Mouse (Mus musculus) midbrain, embryonic 10.5 days (tissue): ENCODE measurements at regions not wholly inside any gene's neighbourhood (a gene's known extent, or its start where the extent isn't known, plus 50 kb on each side); places are given as distances from the start of the nearest gene placed in this dataset.

Experiments
- DNase-seq: peaks from one replicate; pipeline ENCODE4 v3.0.0-alpha.2; 2017; ENCODE audit warnings: low spot score
- H3K27ac ChIP-seq: fragments of 300-500 bp; sonication (generic); replicated peaks from 2 replicates; pipeline ENCODE4 v1.5.1; 2016; ENCODE audit warnings: mild to moderate bottlenecking
- H3K27me3 ChIP-seq: fragments of 300-500 bp; sonication (generic); 2 replicates; pipeline ENCODE4 v1.6.1; 2016; ENCODE audit warnings: low read depth, mild to moderate bottlenecking; ENCODE audit not compliant: poor library complexity, severe bottlenecking
- H3K36me3 ChIP-seq: fragments of 300-500 bp; sonication (generic); 2 replicates; pipeline ENCODE4 v1.6.1; 2016; ENCODE audit warnings: mild to moderate bottlenecking, moderate library complexity
- H3K4me1 ChIP-seq: fragments of 300-500 bp; sonication (generic); 2 replicates; pipeline ENCODE4 v1.6.1; 2016
- H3K4me3 ChIP-seq: fragments of 300-500 bp; sonication (generic); 2 replicates; pipeline ENCODE4 v1.5.1; 2016; ENCODE audit warnings: mild to moderate bottlenecking, moderate library complexity
- H3K9me3 ChIP-seq: fragments of 300-500 bp; sonication (generic); replicated peaks from 2 replicates; pipeline ENCODE4 v1.6.1; 2016; ENCODE audit warnings: mild to moderate bottlenecking
- WGBS: fragments of 180-500 bp; shearing (Covaris S2); methylation state at CpG from one replicate; pipeline ENCODE4 v1.1.7; 2016; 5-methylcytosine and 5-hydroxymethylcytosine counted together

- H3K36me3 ChIP-seq: no peaks in the 10 kb centered on the region
Observed at GRCm38 (mm10) chr1:90490335-90490734, 112.4 kb upstream of the Cops8 start.

GRCm38 (mm10) chr1:90493481-90493880 lies 109.3 kb upstream of the Cops8 start:
- Histone ChIP-seq H3K4me1 (peaks cover 19% of the 10 kb centered on the region), H3K9me3 (0 out of 2 replicates have a peak, but pooled peaks cover under 1% of the 10 kb centered on the region), H3K27me3 (peaks cover 6% of the 10 kb centered on the region), H3K4me3 (no peak overlapping the region), H3K36me3 (no peaks in the 10 kb centered on the region), H3K27ac (peak overlapping the region; percentile 57)
- whole genome bisulfite sequencing: 9% methylated on average over 7 of the region's 7 CpGs
- DNase-seq: peak; percentile 14

More at GRCm38 (mm10) chr1:90490335-90490734, 112.4 kb upstream of the Cops8 start:
- 92% methylated on average over 10 of the region's 10 CpGs for WGBS
- H3K4me3 ChIP-seq: no peak overlapping the region
- peaks cover 25% of the 10 kb centered on the region for H3K4me1 ChIP-seq
- H3K27me3 ChIP-seq: peaks cover 6% of the 10 kb centered on the region
- no peaks in the 10 kb centered on the region for H3K9me3 ChIP-seq
- no peak overlapping the region for H3K27ac ChIP-seq
- no peak for DNase-seq

- H3K4me1 ChIP-seq: peaks cover 19% of the 10 kb centered on the region
- 92% methylated on average over 9 of the region's 9 CpGs for WGBS
Observed at GRCm38 (mm10) chr1:90495174-90495573, 107.6 kb upstream of the Cops8 start.

GRCm38 (mm10) chr1:90497568-90497967 lies 105.2 kb upstream of the Cops8 start:
- Histone ChIP-seq H3K4me3 (no peak overlapping the region), H3K27me3 (peaks cover 6% of the 10 kb centered on the region; the same call in 1 of the 2 replicates), H3K36me3 (no peaks in the 10 kb centered on the region), H3K4me1 (peaks cover 18% of the 10 kb centered on the region), H3K9me3 (peaks cover 13% of the 10 kb centered on the region), H3K27ac (no peak overlapping the region)
- no peak for DNase-seq

More at GRCm38 (mm10) chr1:90495174-90495573, 107.6 kb upstream of the Cops8 start:
- no peak overlapping the region for H3K4me3 ChIP-seq
- DNase-seq: no peak
- H3K36me3 ChIP-seq: no peaks in the 10 kb centered on the region
- no peak overlapping the region for H3K27ac ChIP-seq
- H3K9me3 ChIP-seq: peaks cover 12% of the 10 kb centered on the region
- peaks cover 6% of the 10 kb centered on the region for H3K27me3 ChIP-seq

- Histone ChIP-seq H3K4me1 (peaks cover 26% of the 10 kb centered on the region), H3K27ac (no peak overlapping the region), H3K27me3 (peaks cover 20% of the 10 kb centered on the region), H3K9me3 (peaks cover 13% of the 10 kb centered on the region), H3K36me3 (no peaks in the 10 kb centered on the region), H3K4me3 (no peak overlapping the region)
- DNase-seq: no peak
Observed at GRCm38 (mm10) chr1:90501373-90501772, 101.4 kb upstream of the Cops8 start.

GRCm38 (mm10) chr1:90502371-90502770 lies 100.4 kb upstream of the Cops8 start:
- Histone ChIP-seq H3K4me3 (no peak overlapping the region), H3K27ac (peak overlapping the region; percentile 6; the same call in 1 of the 2 replicates), H3K9me3 (peaks cover 13% of the 10 kb centered on the region), H3K27me3 (peaks cover 20% of the 10 kb centered on the region), H3K36me3 (no peaks in the 10 kb centered on the region), H3K4me1 (peaks cover 32% of the 10 kb centered on the region)
- DNase-seq: no peak
- 92% methylated on average over 3 of the region's 3 CpGs for WGBS

GRCm38 (mm10) chr1:90502771-90503540 lies 99.8 kb upstream of the Cops8 start:
- Histone ChIP-seq H3K9me3 (peaks cover 13% of the 10 kb centered on the region), H3K36me3 (no peaks in the 10 kb centered on the region), H3K27ac (peak overlapping the region; percentile 6; the same call in 1 of the 2 replicates), H3K4me3 (no peak overlapping the region), H3K4me1 (peaks cover 32% of the 10 kb centered on the region), H3K27me3 (peaks cover 20% of the 10 kb centered on the region)
- DNase-seq: no peak
- 81% methylated on average over 8 of the region's 8 CpGs for WGBS

- peaks cover 20% of the 10 kb centered on the region for H3K27me3 ChIP-seq
- peak overlapping the region; percentile 72 for H3K27ac ChIP-seq
- H3K4me1 ChIP-seq: peaks cover 32% of the 10 kb centered on the region
- WGBS: 21% methylated on average over 8 of the region's 8 CpGs
- H3K9me3 ChIP-seq: peaks cover 6% of the 10 kb centered on the region
- H3K4me3 ChIP-seq: no peak overlapping the region
- no peaks in the 10 kb centered on the region for H3K36me3 ChIP-seq
- DNase-seq: peak; percentile 29
Observed at GRCm38 (mm10) chr1:90504583-90505080, 98.1 kb upstream of the Cops8 start.

- 86% methylated on average over 3 of the region's 3 CpGs for WGBS
- peak overlapping the region; percentile 72 for H3K27ac ChIP-seq
- DNase-seq: no peak
- H3K4me3 ChIP-seq: no peak overlapping the region
- peaks cover 32% of the 10 kb centered on the region for H3K4me1 ChIP-seq
- H3K9me3 ChIP-seq: no peaks in the 10 kb centered on the region
- H3K36me3 ChIP-seq: no peaks in the 10 kb centered on the region
- H3K27me3 ChIP-seq: peaks cover 20% of the 10 kb centered on the region
Observed at GRCm38 (mm10) chr1:90505599-90505998, 97.2 kb upstream of the Cops8 start.

- DNase-seq: no peak
- H3K27me3 ChIP-seq: peaks cover 20% of the 10 kb centered on the region
- H3K4me3 ChIP-seq: no peak overlapping the region
- no peaks in the 10 kb centered on the region for H3K36me3 ChIP-seq
- no peaks in the 10 kb centered on the region for H3K9me3 ChIP-seq
- H3K4me1 ChIP-seq: peaks cover 32% of the 10 kb centered on the region
- 87% methylated on average over 9 of the region's 9 CpGs for WGBS
- H3K27ac ChIP-seq: peak overlapping the region; percentile 49; the same call in 1 of the 2 replicates
Observed at GRCm38 (mm10) chr1:90506582-90506981, 96.2 kb upstream of the Cops8 start.

- 87% methylated on average over 7 of the region's 7 CpGs for WGBS
- no peaks in the 10 kb centered on the region for H3K27me3 ChIP-seq
- no peaks in the 10 kb centered on the region for H3K36me3 ChIP-seq
- no peaks in the 10 kb centered on the region for H3K9me3 ChIP-seq
- no peak overlapping the region for H3K4me3 ChIP-seq
- H3K27ac ChIP-seq: 0 out of 2 replicates have a peak overlapping the region, but pooled peaks have one; percentile 17
- H3K4me1 ChIP-seq: peaks cover 22% of the 10 kb centered on the region
- no peak for DNase-seq
Observed at GRCm38 (mm10) chr1:90509371-90509770, 93.4 kb upstream of the Cops8 start.

GRCm38 (mm10) chr1:90513442-90514070 lies 89.2 kb upstream of the Cops8 start:
- Histone ChIP-seq H3K27me3 (no peaks in the 10 kb centered on the region), H3K9me3 (no peaks in the 10 kb centered on the region), H3K27ac (0 out of 2 replicates have a peak overlapping the region, but pooled peaks have one; percentile 13), H3K4me3 (no peak overlapping the region), H3K4me1 (peaks cover 9% of the 10 kb centered on the region), H3K36me3 (no peaks in the 10 kb centered on the region)
- 87% methylated on average over 4 of the region's 4 CpGs for WGBS
- DNase-seq: no peak

- H3K4me1 ChIP-seq: peaks cover 15% of the 10 kb centered on the region
- H3K4me3 ChIP-seq: no peak overlapping the region
- H3K9me3 ChIP-seq: no peaks in the 10 kb centered on the region
- 90% methylated on average over 7 of the region's 7 CpGs for WGBS
- H3K27me3 ChIP-seq: no peaks in the 10 kb centered on the region
- no peak overlapping the region for H3K27ac ChIP-seq
- H3K36me3 ChIP-seq: no peaks in the 10 kb centered on the region
- DNase-seq: no peak
Observed at GRCm38 (mm10) chr1:90514176-90514575, 88.6 kb upstream of the Cops8 start.
